Mouse (Mus musculus) activated CD4-positive, CD25-positive, alpha-beta regulatory T cell (primary cell): ENCODE data around the gene Vmn1r66. TPM values are rescaled to one million over a fixed set of nuclear protein-coding genes. Genes with fewer than 3 reads are reported as not detected.

ENCODE experiments used
- polyA plus RNA-seq, 2 experiments: library from polyadenylated mRNA; unstranded; fragments of 100-300 nt; shearing (Covaris generic); gene quantifications; one replicate each; pipeline ENCODE4 v1.2.1; 2017

Gene Vmn1r66
- polyA plus RNA-seq: not detected

DNA sequence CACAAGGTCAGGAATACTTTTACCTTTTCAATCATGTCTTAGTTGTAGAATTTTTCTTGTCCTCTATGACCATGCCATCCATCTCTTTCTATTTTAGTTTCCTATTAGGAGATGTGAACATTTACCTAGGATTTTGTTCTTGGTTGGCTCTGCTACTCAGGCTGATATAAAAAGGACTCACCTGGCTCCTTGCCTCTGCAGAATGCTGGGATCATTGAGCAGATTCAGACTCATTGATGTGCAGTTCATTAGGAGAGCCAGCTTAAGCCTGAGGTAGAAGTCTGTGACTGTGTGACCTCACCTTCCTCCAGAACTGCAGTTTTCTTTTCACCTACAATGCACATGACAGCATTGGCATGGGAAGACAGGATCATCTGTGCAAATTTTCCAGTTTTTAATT, at the start of gene Vmn1r66:
Gene Vmn1r66 (minus strand): TSS at position 101 of the 400 bp plus-strand sequence.

Other genes with a start within 250 kb of the Vmn1r66 start
- gene Vmn2r50, start 224.7 kb downstream of the Vmn1r66 start, polyA plus RNA-seq: under 1 TPM in 1 of 2 experiments, not detected in 1; 0.49 TPM
- gene Vmn2r51, start 172.3 kb downstream of the Vmn1r66 start, polyA plus RNA-seq: under 1 TPM in 1 of 2 experiments, not detected in 1; 0.14 TPM
- under 1 TPM; 0.07 to 0.11 TPM for gene Vmn2r52, start 101.4 kb downstream of the Vmn1r66 start, polyA plus RNA-seq
- under 1 TPM in 1 of 2 experiments, not detected in 1; 0.28 TPM for gene Vmn1r67, start 165.3 kb upstream of the Vmn1r66 start, polyA plus RNA-seq
- gene Zik1, start 217.4 kb upstream of the Vmn1r66 start, polyA plus RNA-seq: 1 to 10 TPM; 1.4 to 1.9 TPM